Mouse (Mus musculus): ENCODE results near the gene Ppp1r36. TPM values are rescaled to one million over a fixed set of nuclear protein-coding genes. Genes with fewer than 3 reads are reported as not detected.

The Ppp1r36 gene
- total and polyA plus RNA-seq, 3 experiments: not detected

GRCm38 (mm10) chr12:76391595-76392271 lies 25.6 kb upstream of the Ppp1r36 start:
- TF ChIP-seq ZKSCAN1 (IDR thresholded peaks at IDR 0.05; ENCODE audit: borderline replicate concordance, low read depth, low read length): no peak
- TF ChIP-seq POLR2A (IDR thresholded peaks at IDR 0.05; ENCODE audit: low read depth, low read length): 0 out of 2 replicates have a peak, but pooled peaks have one; percentile 7
- no peak for TF ChIP-seq TCF12 (IDR thresholded peaks at IDR 0.05; ENCODE audit: low read depth, low read length)
- TF ChIP-seq CTCF (conservative IDR thresholded peaks at IDR 0.05 in 1 of 2, IDR thresholded peaks at IDR 0.05 in 1 of 2; ENCODE audit: low read depth in 2 of 2, low read length in 2 of 2): peak in 1 of 2 experiments; percentile 7; a peak in 1 of 4 replicates
- no peak for TF ChIP-seq USF1 (IDR thresholded peaks at IDR 0.05; ENCODE audit: low read depth, low read length)
- Histone ChIP-seq H3K79me2 (replicated peaks; ENCODE audit: control insufficient read depth, extremely low read depth, insufficient read depth, poor library complexity, severe bottlenecking) (peaks cover 7% of the 10 kb centered on the region), H3K36me3 (replicated peaks in 1 of 2; ENCODE audit: control insufficient read depth in 1 of 2, insufficient read depth in 1 of 2, low read length in 1 of 2) (peaks cover 11 to 26% of the 10 kb centered on the region in 2 experiments), H3K27ac (ENCODE audit: insufficient read depth, low read depth) (no peak overlapping the region), H3K4me2 (ENCODE audit: insufficient read depth, low read depth, poor library complexity, severe bottlenecking) (no peak overlapping the region), H3K9me3 (replicated peaks; ENCODE audit: low read length) (no peaks in the 10 kb centered on the region), H3K9ac (ENCODE audit: insufficient read depth, low read depth) (no peak overlapping the region), H3K4me3 (replicated peaks in 1 of 3; ENCODE audit: low read depth in 2 of 3, low read length in 2 of 3, poor library complexity in 1 of 3) (no peak overlapping the region), H3K4me1 (ENCODE audit: control insufficient read depth in 1 of 2, insufficient read depth in 2 of 2) (peaks cover 14 to 48% of the 10 kb centered on the region in 2 experiments; a peak in 3 of 4 replicates), H3K27me3 (replicated peaks) (no peaks in the 10 kb centered on the region)
- in situ Hi-C loops (cut with MboI; ENCODE audit: low pct_ligation_motif_present, low pct_unique_long_range_greater_than_20kb, low sequenced_read_pairs) (no loop called here), dilution Hi-C loops (cut with MboI; ENCODE audit: extremely low pct_ligation_motif_present, extremely low pct_unique_long_range_greater_than_20kb, low sequenced_read_pairs) (no loop called here)
- no peak for DNase-seq (ENCODE audit: extremely low read depth)

- in situ Hi-C loops (cut with MboI; ENCODE audit: low pct_ligation_motif_present, low pct_unique_long_range_greater_than_20kb, low sequenced_read_pairs) (no loop called here), dilution Hi-C loops (cut with MboI; ENCODE audit: extremely low pct_ligation_motif_present, extremely low pct_unique_long_range_greater_than_20kb, low sequenced_read_pairs) (no loop called here)
- Histone ChIP-seq H3K9me3 (replicated peaks; ENCODE audit: low read length) (no peaks in the 10 kb centered on the region), H3K79me2 (replicated peaks; ENCODE audit: control insufficient read depth, extremely low read depth, insufficient read depth, poor library complexity, severe bottlenecking) (peaks cover 3% of the 10 kb centered on the region; the same call in 1 of the 2 replicates), H3K4me2 (ENCODE audit: insufficient read depth, low read depth, poor library complexity, severe bottlenecking) (no peak overlapping the region), H3K27ac (ENCODE audit: insufficient read depth, low read depth) (no peak overlapping the region), H3K36me3 (replicated peaks in 1 of 2; ENCODE audit: control insufficient read depth in 1 of 2, insufficient read depth in 1 of 2, low read length in 1 of 2) (peaks cover 7 to 20% of the 10 kb centered on the region in 2 experiments), H3K27me3 (replicated peaks) (no peaks in the 10 kb centered on the region), H3K9ac (ENCODE audit: insufficient read depth, low read depth) (no peak overlapping the region), H3K4me1 (ENCODE audit: control insufficient read depth in 1 of 2, insufficient read depth in 2 of 2) (peaks cover 14 to 51% of the 10 kb centered on the region in 2 experiments; a peak in 3 of 4 replicates), H3K4me3 (replicated peaks in 1 of 3; ENCODE audit: low read depth in 2 of 3, low read length in 2 of 3, poor library complexity in 1 of 3) (no peak overlapping the region)
- DNase-seq (ENCODE audit: extremely low read depth): no peak
- no peak for TF ChIP-seq JUN (IDR thresholded peaks at IDR 0.05; ENCODE audit: insufficient read depth, low read depth, low read length)
- no peak for TF ChIP-seq UBTF (IDR thresholded peaks at IDR 0.05; ENCODE audit: low read depth, low read length)
- TF ChIP-seq HCFC1 (IDR thresholded peaks at IDR 0.05; ENCODE audit: low read depth, low read length): no peak
- TF ChIP-seq GABPA (IDR thresholded peaks at IDR 0.05; ENCODE audit: insufficient replicate concordance, low read depth, low read length): no peak
- no peak for TF ChIP-seq TBP (conservative IDR thresholded peaks at IDR 0.05; ENCODE audit: low read depth, low read length)
- no peak for TF ChIP-seq ZNF384 (IDR thresholded peaks at IDR 0.05; ENCODE audit: low read depth, low read length)
- no peak for TF ChIP-seq MAX (IDR thresholded peaks at IDR 0.05; ENCODE audit: low read length)
- no peak for TF ChIP-seq BHLHE40 (IDR thresholded peaks at IDR 0.05; ENCODE audit: low read depth, low read length)
- no peak for TF ChIP-seq NELFE (IDR thresholded peaks at IDR 0.05; ENCODE audit: low read depth, low read length)
- TF ChIP-seq MEF2A (IDR thresholded peaks at IDR 0.05; ENCODE audit: borderline replicate concordance, low read depth, low read length): no peak
- no peak for TF ChIP-seq CHD2 (IDR thresholded peaks at IDR 0.05; ENCODE audit: low read length)
- no peak for TF ChIP-seq MYC (IDR thresholded peaks at IDR 0.05; ENCODE audit: low read depth, low read length)
These were observed 24.4 kb upstream of the Ppp1r36 start for GRCm38 (mm10) chr12:76392979-76393378.

All from CH12.LX (cell line).